Comparison of ENCODE assay signal across 9 mouse cellular contexts in the genomic region with DNA sequence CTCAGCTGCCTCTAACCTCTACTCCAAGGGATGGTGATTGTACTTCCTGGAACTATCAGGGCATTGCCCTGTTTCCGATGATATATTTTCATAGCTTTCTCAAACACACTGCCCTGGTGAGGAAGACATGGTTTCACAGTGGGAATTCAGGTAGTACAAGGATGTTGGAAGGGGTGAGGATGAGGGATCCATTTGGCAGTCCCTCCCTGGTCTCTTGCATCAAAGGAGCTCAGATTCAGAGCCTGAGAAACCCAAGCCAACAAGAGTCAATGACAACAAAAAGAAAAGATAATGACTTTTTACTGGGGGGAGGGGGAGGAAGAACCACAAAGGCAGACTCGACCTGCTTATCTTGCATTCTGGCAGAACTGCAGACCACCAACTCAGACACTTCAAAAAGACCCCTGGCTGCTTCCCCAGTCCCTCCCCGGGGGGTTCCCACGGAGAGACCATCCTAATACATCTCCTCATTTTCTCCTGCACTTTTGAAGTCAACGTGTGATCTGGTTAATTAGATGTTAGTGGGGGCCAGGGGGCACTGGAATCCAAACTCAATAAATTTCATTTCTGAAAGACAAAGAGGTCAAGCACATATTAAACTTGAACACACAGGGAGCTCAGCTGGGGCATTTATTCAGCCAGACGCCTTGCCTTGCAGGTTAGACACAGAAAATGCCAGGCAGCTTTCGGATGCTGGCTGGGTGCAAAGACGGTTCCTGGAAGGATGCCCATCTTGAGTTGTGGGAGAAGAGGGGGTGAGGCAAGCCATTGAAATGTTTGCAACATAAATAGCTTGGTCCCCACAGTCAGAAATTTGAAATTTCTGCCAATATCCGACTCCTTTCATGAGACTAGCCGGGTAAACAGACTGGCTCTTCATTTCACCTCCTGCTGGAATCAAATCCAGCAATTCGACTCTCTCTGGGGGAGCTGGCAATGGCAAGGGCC.
A peak's percentile ranks its signal among the peaks of the same experiment; 100 is the strongest.
DNase-seq lines count a peak whose midpoint lies in the region; TF ChIP-seq lines count a peak whose summit lies in the region.
"Had no signal": no experiment of that assay in that cellular context is flagged by ENCODE, and none has a peak within 500 bp of the region (broad histone marks: within the 10 kb centered on the region; RNA-seq: fewer than 3 reads in every experiment).

No protein-coding gene starts in this region.

- no peak overlapping the region for H3K9ac ChIP-seq in heart, adult 2 months (ENCODE audit: low read depth, low read length)

- no peak for TF ChIP-seq CTCF in heart, adult 2 months (IDR thresholded peaks at IDR 0.05)
- no peak for TF ChIP-seq CTCF in left cerebral cortex, adult 2 months (IDR thresholded peaks at IDR 0.05)

- WGBS in heart, adult 2 months, result 28% methylated on average over 11 of the region's 11 CpGs

- no peaks in the 10 kb centered on the region for H3K4me1 ChIP-seq in heart, adult 2 months (ENCODE audit: control insufficient read depth, insufficient read depth, low read length)

- H3K36me3 ChIP-seq in heart, adult 2 months (ENCODE audit: control insufficient read depth, insufficient read depth, low read length), result no peaks in the 10 kb centered on the region

- H3K27me3 ChIP-seq in heart, adult 2 months (ENCODE audit: control insufficient read depth, insufficient read depth, low read length), result no peaks in the 10 kb centered on the region

- no peak overlapping the region for H3K4me3 ChIP-seq in heart, adult 2 months
- H3K4me3 ChIP-seq in left cerebral cortex, adult 2 months, result no peak overlapping the region

- TF ChIP-seq EP300 in heart, adult 2 months (IDR thresholded peaks at IDR 0.05; ENCODE audit: insufficient read depth, low read depth, low read length), result no peak

- no peaks in the 10 kb centered on the region for H3K79me2 ChIP-seq in heart, adult 2 months (replicated peaks; ENCODE audit: control insufficient read depth, insufficient read depth, low read length)

- intact Hi-C loops in heart, adult 2 months (cut with DNase I), result no loop called here
- intact Hi-C loops in left cerebral cortex, adult 2 months (cut with DNase I), result no loop called here

- no peak overlapping the region for H3K27ac ChIP-seq in heart, adult 2 months
- no peak overlapping the region; the same call in 1 of the 2 replicates for H3K27ac ChIP-seq in left cerebral cortex, adult 2 months

- TF ChIP-seq POLR2A in heart, adult 2 months (IDR thresholded peaks at IDR 0.05; ENCODE audit: insufficient read depth, low read depth, low read length), result no peak

- DNase-seq in heart, adult 11 months, result peak; percentile 22
- DNase-seq in heart, adult 2 months, result no peak
- peak; percentile 85 for DNase-seq in Muller cell, postnatal 12 days (ENCODE audit: inconsistent ontology term)
- DNase-seq in brain, embryonic 18.5 days (ENCODE audit: low read depth, low spot score), result peak; percentile 46
- DNase-seq in left cerebral cortex, adult 2 months (ENCODE audit: extremely low spot score in 1 of 2, low spot score in 2 of 2), result peak; percentile 27 to 33
- DNase-seq in B cell, adult 2 months, result no peak
- no peak for DNase-seq in spleen, adult 18-20 months
- DNase-seq in kidney, postnatal 14 days, result no peak
- DNase-seq: heart, postnatal 14 days had no signal

Comparison
In these comparisons a context has a peak if more than half of its experiments do, and no peak if none do; other contexts are left out.
1. DNase-seq: peak in heart, adult 11 months (single experiment), Muller cell, postnatal 12 days (single experiment), brain, embryonic 18.5 days (single experiment) and left cerebral cortex, adult 2 months (2 of 2); none in heart, adult 2 months (0 of 2), B cell, adult 2 months (0 of 2), spleen, adult 18-20 months (0 of 2) and kidney, postnatal 14 days (single experiment).